Mouse (Mus musculus) skeletal muscle tissue, adult 2 months (tissue): Measurements from ENCODE around the gene Astn1.
A peak's percentile ranks its signal among the peaks of the same experiment; 100 is the strongest.

ENCODE experiments used
- DNase-seq: peaks from one replicate; pipeline ENCODE4 v3.0.0-alpha.2; 2012; ENCODE audit warnings: low read depth, low spot score

Gene Astn1

GRCm38 (mm10) chr1:158414198-158414597 lies 52.1 kb downstream of the Astn1 start:
- DNase-seq, result no peak

- DNase-seq, result no peak
Measured at GRCm38 (mm10) chr1:158421451-158421850, 59.4 kb downstream of the Astn1 start.

GRCm38 (mm10) chr1:158422739-158423138 lies 60.7 kb downstream of the Astn1 start:
- DNase-seq, result no peak

GRCm38 (mm10) chr1:158446071-158446470 lies 84.0 kb downstream of the Astn1 start:
- no peak for DNase-seq

GRCm38 (mm10) chr1:158447956-158448355 lies 85.9 kb downstream of the Astn1 start:
- no peak for DNase-seq

- DNase-seq, result no peak
Measured at GRCm38 (mm10) chr1:158452675-158453074, 90.6 kb downstream of the Astn1 start.

- no peak for DNase-seq
Measured at GRCm38 (mm10) chr1:158453587-158453986, 91.5 kb downstream of the Astn1 start.

GRCm38 (mm10) chr1:158463975-158464374 lies 101.9 kb downstream of the Astn1 start:
- DNase-seq, result no peak

GRCm38 (mm10) chr1:158465286-158465685 lies 103.2 kb downstream of the Astn1 start:
- DNase-seq, result no peak

GRCm38 (mm10) chr1:158477841-158478240 lies 115.8 kb downstream of the Astn1 start:
- DNase-seq, result no peak

- no peak for DNase-seq
Measured at GRCm38 (mm10) chr1:158480285-158480684, 118.2 kb downstream of the Astn1 start.

GRCm38 (mm10) chr1:158483733-158484132 lies 121.7 kb downstream of the Astn1 start:
- no peak for DNase-seq

GRCm38 (mm10) chr1:158489521-158490021 lies 127.5 kb downstream of the Astn1 start:
- no peak for DNase-seq

GRCm38 (mm10) chr1:158490175-158490574 lies 128.1 kb downstream of the Astn1 start:
- DNase-seq, result no peak

- no peak for DNase-seq
Measured at GRCm38 (mm10) chr1:158493289-158493688, 131.2 kb downstream of the Astn1 start.

- DNase-seq, result no peak
Measured at GRCm38 (mm10) chr1:158500140-158500539, 138.1 kb downstream of the Astn1 start.

- DNase-seq, result no peak
Measured at GRCm38 (mm10) chr1:158501019-158501418, 138.9 kb downstream of the Astn1 start.

GRCm38 (mm10) chr1:158507610-158508009 lies 145.5 kb downstream of the Astn1 start:
- no peak for DNase-seq

GRCm38 (mm10) chr1:158509112-158509855 lies 147.2 kb downstream of the Astn1 start:
- DNase-seq, result peak; percentile 4

- DNase-seq, result no peak
Measured at GRCm38 (mm10) chr1:158510478-158511207, 148.6 kb downstream of the Astn1 start.

- DNase-seq, result no peak
Measured at GRCm38 (mm10) chr1:158512089-158512488, 150.0 kb downstream of the Astn1 start.

- DNase-seq, result no peak
Measured at GRCm38 (mm10) chr1:158512636-158513035, 150.6 kb downstream of the Astn1 start.

- DNase-seq, result peak; percentile 13
Measured at GRCm38 (mm10) chr1:158513572-158513971, 151.5 kb downstream of the Astn1 start.
